Mouse (Mus musculus) megakaryocyte, embryonic 14.5 days (primary cell): ENCODE data around the gene Cfap44. TPM values are rescaled to one million over a fixed set of nuclear protein-coding genes. Genes with fewer than 3 reads are reported as not detected.

Experiments used
- H3K27me3 ChIP-seq: replicated peaks from 2 replicates; pipeline ENCODE3; 2012; ENCODE audit warnings: inconsistent platforms
- H3K36me3 ChIP-seq: replicated peaks from 2 replicates; pipeline ENCODE3; 2012; ENCODE audit warnings: low read length, inconsistent platforms, mixed read lengths
- H3K4me1 ChIP-seq: 2 replicates; pipeline ENCODE4 v1.6.1; 2012; ENCODE audit warnings: inconsistent platforms
- H3K4me3 ChIP-seq: replicated peaks from 2 replicates; pipeline ENCODE3; 2012; ENCODE audit warnings: moderate library complexity, mild to moderate bottlenecking, inconsistent platforms
- H3K9me3 ChIP-seq: 2 replicates; pipeline ENCODE4 v1.6.1; 2012; ENCODE audit warnings: inconsistent platforms
- FLI1 ChIP-seq: IDR thresholded peaks from 2 replicates; pipeline ENCODE4 v1.6.1; 2012; ENCODE audit warnings: low read length, inconsistent platforms, mixed read lengths
- GATA1 ChIP-seq: IDR thresholded peaks from 3 replicates; pipeline ENCODE4 v1.6.1; 2012; ENCODE audit warnings: mixed read lengths, low read length, inconsistent platforms, borderline replicate concordance
- polyA plus RNA-seq: library from polyadenylated mRNA; stranded (reverse); fragments of >175 nt; gene quantifications from 2 replicates; pipeline ENCODE4 v1.2.3, GENCODE M21; 2012; ENCODE audit warnings: low replicate concordance; ENCODE audit not compliant: insufficient read depth

Cfap44 gene
- polyA plus RNA-seq, result not detected in 2 replicates

- TF ChIP-seq GATA1 (no peak), FLI1 (no peak)
- Histone ChIP-seq H3K36me3 (peaks cover 5% of the 10 kb centered on the region), H3K27me3 (peaks cover 9% of the 10 kb centered on the region), H3K4me3 (peak within 1 kb of the TSS; percentile 68), H3K4me1 (peaks cover 12% of the 10 kb centered on the region), H3K9me3 (peaks cover 8% of the 10 kb centered on the region)
Measured at GRCm38 (mm10) chr16:44394577-44395243, at the start of gene Cfap44. Gene Cfap44, plus strand, starts transcription at chr16:44394796.

- TF ChIP-seq FLI1, result no peak
- TF ChIP-seq GATA1, result no peak
- Histone ChIP-seq H3K4me3 (peak within 1 kb of the TSS; percentile 95), H3K27me3 (no peaks in the 10 kb centered on the region), H3K4me1 (peaks cover 39% of the 10 kb centered on the region), H3K9me3 (no peaks in the 10 kb centered on the region), H3K36me3 (no peaks in the 10 kb centered on the region)
Measured at GRCm38 (mm10) chr16:44347071-44347901, 47.3 kb upstream of the Cfap44 start, which contains the start of gene Spice1. Gene Spice1, plus strand, starts transcription at chr16:44347121.

GRCm38 (mm10) chr16:44349801-44350397 is 44.7 kb upstream of the Cfap44 start:
- peaks cover 41% of the 10 kb centered on the region for H3K4me1 ChIP-seq
- peak overlapping the region; percentile 70 for H3K4me3 ChIP-seq
- H3K9me3 ChIP-seq, result no peaks in the 10 kb centered on the region
- H3K27me3 ChIP-seq, result no peaks in the 10 kb centered on the region
- H3K36me3 ChIP-seq, result no peaks in the 10 kb centered on the region
- TF ChIP-seq GATA1, result no peak
- TF ChIP-seq FLI1, result no peak

GRCm38 (mm10) chr16:44356291-44356690 is 38.3 kb upstream of the Cfap44 start:
- Histone ChIP-seq H3K36me3 (peaks cover 8% of the 10 kb centered on the region), H3K4me3 (peak overlapping the region; percentile 56), H3K27me3 (no peaks in the 10 kb centered on the region), H3K9me3 (no peaks in the 10 kb centered on the region), H3K4me1 (peaks cover 34% of the 10 kb centered on the region)
- TF ChIP-seq FLI1, result no peak
- TF ChIP-seq GATA1, result no peak; the same call in 2 of the 3 replicates

GRCm38 (mm10) chr16:44357571-44358268 is 36.9 kb upstream of the Cfap44 start:
- TF ChIP-seq FLI1 (no peak), GATA1 (no peak)
- Histone ChIP-seq H3K4me1 (peaks cover 37% of the 10 kb centered on the region), H3K27me3 (no peaks in the 10 kb centered on the region), H3K9me3 (no peaks in the 10 kb centered on the region), H3K4me3 (no peak overlapping the region), H3K36me3 (peaks cover 14% of the 10 kb centered on the region)

- TF ChIP-seq GATA1, result no peak
- TF ChIP-seq FLI1, result no peak
- peaks cover 32% of the 10 kb centered on the region for H3K36me3 ChIP-seq
- peak overlapping the region; percentile 36 for H3K4me3 ChIP-seq
- H3K9me3 ChIP-seq, result no peaks in the 10 kb centered on the region
- H3K27me3 ChIP-seq, result no peaks in the 10 kb centered on the region
- peaks cover 16% of the 10 kb centered on the region for H3K4me1 ChIP-seq
Measured at GRCm38 (mm10) chr16:44361921-44362890, 32.4 kb upstream of the Cfap44 start.

- Histone ChIP-seq H3K4me1 (peaks cover 8% of the 10 kb centered on the region), H3K36me3 (peaks cover 40% of the 10 kb centered on the region), H3K9me3 (no peaks in the 10 kb centered on the region), H3K4me3 (no peak overlapping the region), H3K27me3 (no peaks in the 10 kb centered on the region)
- TF ChIP-seq FLI1 (no peak), GATA1 (no peak)
Measured at GRCm38 (mm10) chr16:44365522-44365921, 29.1 kb upstream of the Cfap44 start.

- H3K4me3 ChIP-seq, result no peak overlapping the region
- H3K27me3 ChIP-seq, result no peaks in the 10 kb centered on the region
- no peaks in the 10 kb centered on the region for H3K9me3 ChIP-seq
- peaks cover 55% of the 10 kb centered on the region for H3K36me3 ChIP-seq
- TF ChIP-seq GATA1, result no peak
- TF ChIP-seq FLI1, result no peak
- H3K4me1 ChIP-seq, result peaks cover 9% of the 10 kb centered on the region; the same call in 1 of the 2 replicates
Measured at GRCm38 (mm10) chr16:44375459-44375858, 19.1 kb upstream of the Cfap44 start.
